Mouse (Mus musculus): Measurements from ENCODE around the gene Zcchc4. TPM values are rescaled to one million over a fixed set of nuclear protein-coding genes. Genes with fewer than 3 reads are reported as not detected.
A peak's percentile ranks its signal among the peaks of the same experiment; 100 is the strongest.

The Zcchc4 gene
- polyA plus RNA-seq, 1 experiment = 5.3 TPM

DNA sequence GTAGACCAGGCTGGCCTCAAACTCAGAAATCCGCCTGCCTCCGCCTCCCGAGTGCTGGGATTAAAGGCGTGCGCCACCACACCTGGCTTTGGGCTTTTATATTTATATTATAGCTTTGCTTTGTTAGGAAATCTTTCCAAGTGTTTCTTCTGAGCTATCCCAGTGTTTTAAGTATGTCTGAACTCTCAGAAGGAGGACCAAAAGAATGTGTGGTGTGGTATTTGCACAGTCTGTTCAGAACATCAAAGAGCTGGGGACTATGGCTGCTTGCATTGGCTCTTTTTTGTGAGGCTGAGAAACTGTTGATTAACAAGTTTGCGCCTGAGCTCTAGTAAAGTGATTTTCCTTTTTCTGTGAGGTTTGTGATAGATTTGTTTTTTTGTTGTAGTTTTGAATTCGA lies 69.1 kb downstream of the Zcchc4 start:
- Histone ChIP-seq H3K79me2 (ENCODE audit: control insufficient read depth, insufficient read depth) (no peaks in the 10 kb centered on the region), H3K27me3 (ENCODE audit: control insufficient read depth, insufficient read depth, insufficient read length) (no peaks in the 10 kb centered on the region), H3ac (ENCODE audit: control insufficient read depth, insufficient read length) (no peak overlapping the region), H3K4me3 (no peak overlapping the region), H3K36me3 (ENCODE audit: control insufficient read depth, insufficient read depth) (peaks cover 56% of the 10 kb centered on the region), H3K4me2 (ENCODE audit: low read depth) (no peak overlapping the region)
- no peak for TF ChIP-seq E2F4 (IDR thresholded peaks at IDR 0.05; ENCODE audit: insufficient read depth)
- no peak for TF ChIP-seq POLR2A (IDR thresholded peaks at IDR 0.05; ENCODE audit: insufficient read length, low read depth)
- TF ChIP-seq USF1 (IDR thresholded peaks at IDR 0.05; ENCODE audit: low read depth) = no peak
- no peak for TF ChIP-seq TCF12 (IDR thresholded peaks at IDR 0.05; ENCODE audit: insufficient read depth, poor library complexity, severe bottlenecking)
- no peak for TF ChIP-seq MYOD1 (IDR thresholded peaks at IDR 0.05; ENCODE audit: control insufficient read depth in 1 of 3, insufficient read length in 2 of 3, low read depth in 2 of 3)
- no peak for TF ChIP-seq REST (IDR thresholded peaks at IDR 0.05; ENCODE audit: insufficient read depth, insufficient read length)
- TF ChIP-seq POLR2AphosphoS2 (IDR thresholded peaks at IDR 0.05; ENCODE audit: insufficient read length, low read depth) = no peak
- no peak for TF ChIP-seq MYOG (IDR thresholded peaks at IDR 0.05; ENCODE audit: control insufficient read depth in 1 of 3, insufficient read depth in 1 of 3, insufficient read length in 2 of 3, low read depth in 2 of 3)

DNA sequence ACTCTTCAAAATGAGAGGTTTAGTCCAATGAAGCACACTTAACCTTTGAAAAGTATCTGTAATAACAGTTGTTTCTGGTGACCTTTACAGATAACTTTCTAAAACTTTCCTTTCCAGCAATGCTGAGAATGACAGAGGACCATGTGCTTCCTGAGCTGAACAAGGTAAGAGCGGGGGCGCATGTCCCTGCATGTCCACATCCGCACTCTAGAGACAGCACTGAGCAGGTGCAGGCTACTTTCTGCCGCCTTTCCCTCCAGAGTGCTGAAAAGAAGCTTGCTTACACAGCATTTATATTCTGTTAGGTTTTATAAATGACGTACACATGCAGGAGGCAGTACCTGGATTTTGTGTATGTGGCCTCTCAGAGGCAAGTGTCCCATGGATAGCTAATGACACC lies 80.5 kb downstream of the Zcchc4 start:
- Histone ChIP-seq H3K4me2 (ENCODE audit: low read depth) (no peak overlapping the region), H3K4me3 (no peak overlapping the region), H3K27me3 (ENCODE audit: control insufficient read depth, insufficient read depth, insufficient read length) (no peaks in the 10 kb centered on the region), H3K79me2 (ENCODE audit: control insufficient read depth, insufficient read depth) (no peaks in the 10 kb centered on the region), H3ac (ENCODE audit: control insufficient read depth, insufficient read length) (no peak overlapping the region), H3K36me3 (ENCODE audit: control insufficient read depth, insufficient read depth) (peaks cover 36% of the 10 kb centered on the region)
- TF ChIP-seq SRF (IDR thresholded peaks at IDR 0.05; ENCODE audit: control insufficient read depth, insufficient read length, low read depth) (no peak), USF1 (IDR thresholded peaks at IDR 0.05; ENCODE audit: low read depth) (no peak), MYOD1 (IDR thresholded peaks at IDR 0.05; ENCODE audit: control insufficient read depth in 1 of 3, insufficient read length in 2 of 3, low read depth in 2 of 3) (no peak)

- H3K4me2 ChIP-seq (ENCODE audit: low read depth) = no peak overlapping the region
- no peaks in the 10 kb centered on the region for H3K27me3 ChIP-seq (ENCODE audit: control insufficient read depth, insufficient read depth, insufficient read length)
- no peak overlapping the region for H3K4me3 ChIP-seq
- H3ac ChIP-seq (ENCODE audit: control insufficient read depth, insufficient read length) = no peak overlapping the region
- no peaks in the 10 kb centered on the region for H3K79me2 ChIP-seq (ENCODE audit: control insufficient read depth, insufficient read depth)
- H3K36me3 ChIP-seq (ENCODE audit: control insufficient read depth, insufficient read depth) = peaks cover 62% of the 10 kb centered on the region
- no peak for TF ChIP-seq USF1 (IDR thresholded peaks at IDR 0.05; ENCODE audit: low read depth)
- TF ChIP-seq REST (IDR thresholded peaks at IDR 0.05; ENCODE audit: insufficient read depth, insufficient read length) = no peak
- TF ChIP-seq CEBPB (IDR thresholded peaks at IDR 0.05; ENCODE audit: insufficient read depth, poor library complexity, severe bottlenecking) = no peak
- TF ChIP-seq SRF (IDR thresholded peaks at IDR 0.05; ENCODE audit: control insufficient read depth, insufficient read length, low read depth) = no peak
- no peak for TF ChIP-seq MYOD1 (IDR thresholded peaks at IDR 0.05; ENCODE audit: control insufficient read depth in 1 of 3, insufficient read length in 2 of 3, low read depth in 2 of 3)
- no peak for TF ChIP-seq POLR2AphosphoS2 (IDR thresholded peaks at IDR 0.05; ENCODE audit: insufficient read length, low read depth)
- TF ChIP-seq TCF3 (IDR thresholded peaks at IDR 0.05; ENCODE audit: insufficient read length, low read depth) = no peak
- no peak for TF ChIP-seq E2F4 (IDR thresholded peaks at IDR 0.05; ENCODE audit: insufficient read depth)
- no peak for TF ChIP-seq TCF12 (IDR thresholded peaks at IDR 0.05; ENCODE audit: insufficient read depth, poor library complexity, severe bottlenecking)
- no peak for TF ChIP-seq MYOG (IDR thresholded peaks at IDR 0.05; ENCODE audit: control insufficient read depth in 1 of 3, insufficient read depth in 1 of 3, insufficient read length in 2 of 3, low read depth in 2 of 3)
- no peak for TF ChIP-seq MAX (IDR thresholded peaks at IDR 0.05; ENCODE audit: low read depth)
- no peak for TF ChIP-seq POLR2A (IDR thresholded peaks at IDR 0.05; ENCODE audit: insufficient read length, low read depth)
Observed at GRCm38 (mm10) chr5:52864446-52864845, 89.2 kb downstream of the Zcchc4 start.

GRCm38 (mm10) chr5:52865825-52866224 lies 90.6 kb downstream of the Zcchc4 start:
- Histone ChIP-seq H3K4me2 (ENCODE audit: low read depth) (peak overlapping the region; percentile 42), H3K79me2 (ENCODE audit: control insufficient read depth, insufficient read depth) (no peaks in the 10 kb centered on the region), H3ac (ENCODE audit: control insufficient read depth, insufficient read length) (no peak overlapping the region), H3K4me3 (no peak overlapping the region), H3K36me3 (ENCODE audit: control insufficient read depth, insufficient read depth) (peaks cover 62% of the 10 kb centered on the region), H3K27me3 (ENCODE audit: control insufficient read depth, insufficient read depth, insufficient read length) (no peaks in the 10 kb centered on the region)
- TF ChIP-seq POLR2A (IDR thresholded peaks at IDR 0.05; ENCODE audit: insufficient read length, low read depth) (no peak), TCF12 (IDR thresholded peaks at IDR 0.05; ENCODE audit: insufficient read depth, poor library complexity, severe bottlenecking) (no peak), MAX (IDR thresholded peaks at IDR 0.05; ENCODE audit: low read depth) (no peak), REST (IDR thresholded peaks at IDR 0.05; ENCODE audit: insufficient read depth, insufficient read length) (no peak), TCF3 (IDR thresholded peaks at IDR 0.05; ENCODE audit: insufficient read length, low read depth) (no peak)

- Histone ChIP-seq H3ac (ENCODE audit: control insufficient read depth, insufficient read length) (no peak overlapping the region), H3K79me2 (ENCODE audit: control insufficient read depth, insufficient read depth) (no peaks in the 10 kb centered on the region), H3K27me3 (ENCODE audit: control insufficient read depth, insufficient read depth, insufficient read length) (no peaks in the 10 kb centered on the region), H3K4me2 (ENCODE audit: low read depth) (peak overlapping the region; percentile 42), H3K4me3 (no peak overlapping the region), H3K36me3 (ENCODE audit: control insufficient read depth, insufficient read depth) (peaks cover 55% of the 10 kb centered on the region)
- TF ChIP-seq E2F4 (IDR thresholded peaks at IDR 0.05; ENCODE audit: insufficient read depth) = no peak
- no peak for TF ChIP-seq MYOD1 (IDR thresholded peaks at IDR 0.05; ENCODE audit: control insufficient read depth in 1 of 3, insufficient read length in 2 of 3, low read depth in 2 of 3)
Observed at GRCm38 (mm10) chr5:52866361-52867155, 91.3 kb downstream of the Zcchc4 start.
